ENCODE assay signal across 8 mouse cellular contexts in genomic region chr1:75168472-75169464, GRCm38 (mm10). TPM values are rescaled to one million over a fixed set of nuclear protein-coding genes. Genes with fewer than 3 reads are reported as not detected.
DNase-seq lines count a peak whose midpoint lies in the region; ATAC-seq and TF ChIP-seq lines count a peak whose summit lies in the region.

TSS of gene Zfand2b (plus strand) at chr1:75168646.

- H3K4me2 ChIP-seq in hindbrain, postnatal 0 days (ENCODE audit: low read depth, low read length) = peak within 1 kb of the TSS; percentile 72

- H3K27ac ChIP-seq in gastrocnemius, adult 2 months = peak within 1 kb of the TSS; percentile 100
- peak within 1 kb of the TSS; percentile 82 for H3K27ac ChIP-seq in hindbrain, postnatal 0 days
- H3K27ac ChIP-seq in left cerebral cortex, adult 2 months = peak within 1 kb of the TSS; percentile 95

- intact Hi-C loops in gastrocnemius, adult 2 months (cut with DNase I) = no loop called here
- intact Hi-C loops in left cerebral cortex, adult 2 months (cut with DNase I) = loop anchor here (1.0 to 2.0 kb wide), 2 partner anchors 12 to 26 kb away; partner anchors contain the start of genes Abcb6, Cnppd1 and Retreg2

- peak; percentile 94 for ATAC-seq in common myeloid progenitor, adult 5-6 weeks (replicated peaks; ENCODE audit: low read depth, poor library complexity, severe bottlenecking)
- ATAC-seq in hindbrain, postnatal 0 days = peak; percentile 97
- ATAC-seq in megakaryocyte, adult 5-6 weeks (ENCODE audit: poor library complexity, severe bottlenecking) = peak; percentile 92

- no peak for TF ChIP-seq CTCF in gastrocnemius, adult 2 months (IDR thresholded peaks at IDR 0.05)
- no peak for TF ChIP-seq CTCF in hindbrain, postnatal 0 days (IDR thresholded peaks at IDR 0.05; ENCODE audit: low read depth)
- no peak for TF ChIP-seq CTCF in left cerebral cortex, adult 2 months (IDR thresholded peaks at IDR 0.05)

- H3K9me3 ChIP-seq in hindbrain, postnatal 0 days (ENCODE audit: low read length) = no peaks in the 10 kb centered on the region

- H3K36me3 ChIP-seq in hindbrain, postnatal 0 days (ENCODE audit: insufficient read depth, low read length) = peaks cover 38% of the 10 kb centered on the region

- peak; percentile 98 for DNase-seq in ZHBTc4 (ENCODE audit: low read depth, low spot score)
- DNase-seq in gastrocnemius, adult 2 months = peak; percentile 98
- DNase-seq in hindbrain, postnatal 0 days (ENCODE audit: low spot score) = peak; percentile 96
- DNase-seq in left cerebral cortex, adult 2 months (ENCODE audit: extremely low spot score in 1 of 2, low spot score in 2 of 2) = peak; percentile 94 to 95
- peak; percentile 95 for DNase-seq in right cerebral cortex, adult 2 months (ENCODE audit: low spot score in 2 of 2)
- DNase-seq in urinary bladder, postnatal 14 days (ENCODE audit: low spot score) = peak; percentile 99

- no peaks in the 10 kb centered on the region for H3K4me1 ChIP-seq in hindbrain, postnatal 0 days (ENCODE audit: insufficient read depth, low read length)

- no peaks in the 10 kb centered on the region for H3K27me3 ChIP-seq in hindbrain, postnatal 0 days (ENCODE audit: insufficient read depth, low read length)

- peak within 1 kb of the TSS; percentile 84 for H3K4me3 ChIP-seq in gastrocnemius, adult 2 months
- peak within 1 kb of the TSS; percentile 75 for H3K4me3 ChIP-seq in hindbrain, postnatal 0 days (ENCODE audit: low read length)
- H3K4me3 ChIP-seq in left cerebral cortex, adult 2 months = peak within 1 kb of the TSS; percentile 93

- peak within 1 kb of the TSS; percentile 63 for H3K9ac ChIP-seq in hindbrain, postnatal 0 days (replicated peaks; ENCODE audit: low read length)

- WGBS in hindbrain, postnatal 0 days = under 1% methylated on average over 58 of the region's 59 CpGs

RNA-seq across cellular contexts. Expression of gene Zfand2b, which starts in this region (rescaled TPM):
- 12.7 and 21.8 TPM in 2 replicates for total RNA-seq in common myeloid progenitor, adult 5-6 weeks (2017)
- total RNA-seq in gastrocnemius, adult 2 months (2021) = 10 to 100 TPM; 14.6 to 17.7 TPM
- total RNA-seq in hindbrain, postnatal 0 days (2014; rRNA removed) = 35.9 and 49.5 TPM in 2 replicates
- 45.0 and 47.3 TPM in 2 replicates for polyA plus RNA-seq in hindbrain, postnatal 0 days (2015; fragmentation: Nextera tagmentation; extraction: Ambion mirVana)
- 10 to 100 TPM; 27.6 to 28.9 TPM for total RNA-seq in left cerebral cortex, adult 2 months (2021)
- 36.3 and 39.0 TPM in 2 replicates for total RNA-seq in megakaryocyte, adult 5-6 weeks (2015)
- 44.0 and 47.4 TPM in 2 replicates for total RNA-seq in megakaryocyte, adult 5-6 weeks (2017)

Comparison
In these comparisons a context has a peak if more than half of its experiments do, and no peak if none do; other contexts are left out.
1. Peak in every context shown above with its lines: DNase-seq, ATAC-seq, H3K4me3 ChIP-seq and H3K27ac ChIP-seq.